Mouse (Mus musculus) megakaryocyte progenitor cell, adult 5-6 weeks (primary cell): ENCODE measurements around the gene Cstad. TPM values are rescaled to one million over a fixed set of nuclear protein-coding genes. Genes with fewer than 3 reads are reported as not detected.

Experiments
- ATAC-seq: replicated peaks from 2 replicates; pipeline ENCODE4 v1.8.0; 2016; ENCODE audit warnings: mild to moderate bottlenecking, moderate TSS enrichment, inconsistent platforms; ENCODE audit not compliant: poor library complexity
- total RNA-seq, 2 experiments: library from RNA; stranded (forward) in 1 of 2; stranded (reverse) in 1 of 2; fragments of 157-497, 149-512 nt in 1 of 2; fragments of 200-1000 nt in 1 of 2; gene quantifications; 2 replicates each; pipeline versions ENCODE4 v1.2.3 to v1.2.4; 2015 to 2017

The Cstad gene
- total RNA-seq, 2 experiments from 2014 or later, result not detected

- no peak for ATAC-seq
Observed at GRCm38 (mm10) chr2:30626058-30626675, 31.3 kb downstream of the Cstad start.

- ATAC-seq, result no peak
Observed at GRCm38 (mm10) chr2:30627338-30627737, 32.5 kb downstream of the Cstad start.

- ATAC-seq, result no peak
Observed at GRCm38 (mm10) chr2:30628374-30628773, 33.5 kb downstream of the Cstad start.

GRCm38 (mm10) chr2:30629038-30629761 is 34.4 kb downstream of the Cstad start:
- no peak for ATAC-seq

- ATAC-seq, result no peak
Observed at GRCm38 (mm10) chr2:30629860-30630259, 35.0 kb downstream of the Cstad start.

GRCm38 (mm10) chr2:30636266-30636671 is 41.4 kb downstream of the Cstad start:
- ATAC-seq, result no peak

- no peak for ATAC-seq
Observed at GRCm38 (mm10) chr2:30637991-30638390, 43.2 kb downstream of the Cstad start.

GRCm38 (mm10) chr2:30640021-30640481 is 45.2 kb downstream of the Cstad start:
- no peak for ATAC-seq

GRCm38 (mm10) chr2:30642810-30643209 is 48.0 kb downstream of the Cstad start:
- no peak for ATAC-seq

- no peak for ATAC-seq
Observed at GRCm38 (mm10) chr2:30643422-30643821, 48.6 kb downstream of the Cstad start.

GRCm38 (mm10) chr2:30646833-30647232 is 52.0 kb downstream of the Cstad start:
- ATAC-seq, result no peak

GRCm38 (mm10) chr2:30647303-30647881 is 52.6 kb downstream of the Cstad start:
- no peak for ATAC-seq

GRCm38 (mm10) chr2:30647882-30648494 is 53.1 kb downstream of the Cstad start:
- no peak for ATAC-seq

GRCm38 (mm10) chr2:30650249-30650648 is 55.4 kb downstream of the Cstad start:
- ATAC-seq, result no peak

- ATAC-seq, result no peak
Observed at GRCm38 (mm10) chr2:30651831-30652230, 57.0 kb downstream of the Cstad start.

GRCm38 (mm10) chr2:30652581-30653037 is 57.8 kb downstream of the Cstad start:
- ATAC-seq, result no peak

- ATAC-seq, result no peak
Observed at GRCm38 (mm10) chr2:30653046-30653445, 58.2 kb downstream of the Cstad start.

- ATAC-seq, result no peak
Observed at GRCm38 (mm10) chr2:30654158-30654557, 59.3 kb downstream of the Cstad start.

- ATAC-seq, result no peak
Observed at GRCm38 (mm10) chr2:30654582-30654981, 59.7 kb downstream of the Cstad start.

GRCm38 (mm10) chr2:30655746-30656145 is 60.9 kb downstream of the Cstad start:
- ATAC-seq, result no peak

GRCm38 (mm10) chr2:30656711-30657555 is 62.1 kb downstream of the Cstad start:
- ATAC-seq, result no peak
